Mouse (Mus musculus) myocyte (in vitro differentiated cells): ENCODE results near the gene Plekha7. TPM values are rescaled to one million over a fixed set of nuclear protein-coding genes. Genes with fewer than 3 reads are reported as not detected.
A peak's percentile ranks its signal among the peaks of the same experiment; 100 is the strongest.
"Not testable (repeated sequence)": the region's sequence is repeated elsewhere in the genome, so short reads cannot be mapped to it uniquely, and the experiment has no call there.

ENCODE experiments used
- H3K27me3 ChIP-seq: one replicate; pipeline ENCODE4 v1.6.1; 2011; ENCODE audit not compliant: control insufficient read depth, insufficient read depth, insufficient read length
- H3K36me3 ChIP-seq: one replicate; pipeline ENCODE4 v1.6.1; 2011; ENCODE audit not compliant: control insufficient read depth, insufficient read depth
- H3K4me2 ChIP-seq: one replicate; pipeline ENCODE4 v1.6.1; 2011; ENCODE audit warnings: low read depth, control low read depth
- H3K4me3 ChIP-seq: one replicate; pipeline ENCODE4 v1.5.1; 2011; ENCODE audit warnings: mild to moderate bottlenecking, control low read depth, moderate library complexity
- H3K79me2 ChIP-seq: one replicate; pipeline ENCODE4 v1.6.1; 2011; ENCODE audit not compliant: control insufficient read depth, insufficient read depth
- H3ac ChIP-seq: one replicate; pipeline ENCODE4 v1.6.1; 2011; ENCODE audit not compliant: control insufficient read depth, insufficient read length
- CEBPB ChIP-seq: IDR thresholded peaks from 2 replicates; pipeline ENCODE4 v1.6.1; 2011; ENCODE audit warnings: mild to moderate bottlenecking, moderate library complexity; ENCODE audit not compliant: poor library complexity, insufficient read depth, severe bottlenecking
- E2F4 ChIP-seq: IDR thresholded peaks from one replicate; pipeline ENCODE4 v1.6.1; 2011; ENCODE audit warnings: mild to moderate bottlenecking, control low read depth, moderate library complexity; ENCODE audit not compliant: insufficient read depth
- MAX ChIP-seq: IDR thresholded peaks from one replicate; pipeline ENCODE4 v1.6.1; 2011; ENCODE audit warnings: low read depth, mild to moderate bottlenecking, control low read depth
- MYOD1 ChIP-seq, 3 experiments: IDR thresholded peaks; one replicate each; pipeline ENCODE4 v1.6.1; 2011; ENCODE audit warnings: control low read depth in 2 of 3, low read depth in 2 of 3, mild to moderate bottlenecking in 2 of 3, moderate library complexity in 1 of 3; ENCODE audit not compliant: insufficient read length in 2 of 3, control insufficient read depth in 1 of 3
- MYOG ChIP-seq, 3 experiments: IDR thresholded peaks; one replicate each; pipeline ENCODE4 v1.6.1; 2011; ENCODE audit warnings: control low read depth in 2 of 3, low read depth in 2 of 3, mild to moderate bottlenecking in 2 of 3; ENCODE audit not compliant: insufficient read length in 2 of 3, control insufficient read depth in 1 of 3, insufficient read depth in 1 of 3
- POLR2A ChIP-seq: IDR thresholded peaks from one replicate; pipeline ENCODE4 v1.6.1; 2011; ENCODE audit warnings: low read depth, mild to moderate bottlenecking, control low read depth, moderate library complexity; ENCODE audit not compliant: insufficient read length
- POLR2AphosphoS2 ChIP-seq: IDR thresholded peaks from one replicate; pipeline ENCODE4 v1.6.1; 2011; ENCODE audit warnings: low read depth, control low read depth; ENCODE audit not compliant: insufficient read length
- REST ChIP-seq: IDR thresholded peaks from one replicate; pipeline ENCODE4 v1.6.1; 2011; ENCODE audit warnings: mild to moderate bottlenecking, control low read depth, moderate library complexity; ENCODE audit not compliant: insufficient read depth, insufficient read length
- SRF ChIP-seq: IDR thresholded peaks from one replicate; pipeline ENCODE4 v1.6.1; 2011; ENCODE audit warnings: low read depth; ENCODE audit not compliant: control insufficient read depth, insufficient read length
- TCF12 ChIP-seq: IDR thresholded peaks from one replicate; pipeline ENCODE4 v1.6.1; 2011; ENCODE audit warnings: mild to moderate bottlenecking, control low read depth; ENCODE audit not compliant: poor library complexity, insufficient read depth, severe bottlenecking
- TCF3 ChIP-seq: IDR thresholded peaks from one replicate; pipeline ENCODE4 v1.6.1; 2011; ENCODE audit warnings: low read depth, control low read depth; ENCODE audit not compliant: insufficient read length
- USF1 ChIP-seq: IDR thresholded peaks from one replicate; pipeline ENCODE4 v1.6.1; 2011; ENCODE audit warnings: low read depth, mild to moderate bottlenecking, control low read depth, moderate library complexity
- polyA plus RNA-seq: library from polyadenylated mRNA; unstranded; fragments of >200 nt; fragmentation: generic; extraction: Trizol; gene quantifications from one replicate; pipeline ENCODE4 v1.2.1, GENCODE M21; 2012; ENCODE audit warnings: missing spikeins

Gene Plekha7
- polyA plus RNA-seq, 1 experiment, result 2.6 TPM

DNA sequence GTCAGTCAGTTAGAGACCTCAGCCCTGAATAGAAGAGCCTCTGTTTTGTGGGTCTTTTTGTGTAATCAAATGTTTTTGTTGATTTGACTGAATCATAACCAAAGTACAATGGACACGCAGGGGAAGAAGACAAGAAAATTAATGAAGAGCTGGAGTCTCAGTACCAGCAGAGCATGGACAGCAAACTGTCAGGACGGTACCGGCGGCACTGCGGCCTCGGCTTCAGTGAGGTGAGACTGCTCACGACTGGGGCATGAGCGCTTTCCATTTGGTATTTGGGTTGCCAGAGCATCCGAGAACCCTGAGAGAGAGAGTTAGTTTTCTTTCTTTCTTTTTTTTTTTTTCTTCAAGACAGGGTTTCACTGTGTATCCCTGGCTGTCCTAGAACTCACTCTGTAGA is 205.1 kb downstream of the Plekha7 start:
- Histone ChIP-seq H3K36me3 (peaks cover 21% of the 10 kb centered on the region), H3K27me3 (no peaks in the 10 kb centered on the region), H3K4me2 (no peak overlapping the region), H3K79me2 (peaks cover 6% of the 10 kb centered on the region), H3ac (no peak overlapping the region), H3K4me3 (no peak overlapping the region)
- TF ChIP-seq MAX, result no peak
- no peak for TF ChIP-seq TCF12
- TF ChIP-seq USF1, result no peak
- TF ChIP-seq POLR2AphosphoS2, result no peak

DNA sequence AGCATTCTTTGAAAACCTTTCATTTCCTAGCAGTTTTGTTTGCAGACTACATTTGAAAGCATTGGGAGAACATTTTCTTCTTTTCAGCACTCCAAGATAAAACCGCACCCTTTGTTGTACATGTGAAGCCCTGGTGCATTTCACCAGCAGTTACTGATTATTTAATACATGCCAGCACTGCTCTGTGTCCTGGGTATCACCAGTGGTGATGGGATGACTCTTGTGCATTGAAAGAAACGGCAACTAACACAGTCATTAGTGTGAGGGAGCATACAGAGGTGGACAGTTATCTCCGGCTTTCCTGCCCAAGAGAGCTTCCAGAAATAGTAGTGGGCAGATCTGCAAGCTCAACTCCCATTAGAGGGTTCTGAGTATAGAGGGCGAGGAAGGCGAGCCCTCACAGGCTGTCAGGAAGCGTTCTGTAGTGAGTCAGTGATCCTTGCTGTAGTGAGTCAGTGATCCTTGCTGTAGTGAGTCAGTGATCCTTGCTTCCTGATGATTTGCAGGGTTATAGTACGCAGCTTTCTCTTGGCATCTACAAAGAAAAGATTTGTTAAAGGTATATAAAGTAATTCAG is 208.1 kb downstream of the Plekha7 start:
- TF ChIP-seq TCF12 (no peak), POLR2AphosphoS2 (no peak)
- Histone ChIP-seq H3K79me2 (peaks cover 34% of the 10 kb centered on the region), H3ac (no peak overlapping the region), H3K4me2 (no peak overlapping the region), H3K27me3 (no peaks in the 10 kb centered on the region), H3K4me3 (no peak overlapping the region), H3K36me3 (peaks cover 21% of the 10 kb centered on the region)

DNA sequence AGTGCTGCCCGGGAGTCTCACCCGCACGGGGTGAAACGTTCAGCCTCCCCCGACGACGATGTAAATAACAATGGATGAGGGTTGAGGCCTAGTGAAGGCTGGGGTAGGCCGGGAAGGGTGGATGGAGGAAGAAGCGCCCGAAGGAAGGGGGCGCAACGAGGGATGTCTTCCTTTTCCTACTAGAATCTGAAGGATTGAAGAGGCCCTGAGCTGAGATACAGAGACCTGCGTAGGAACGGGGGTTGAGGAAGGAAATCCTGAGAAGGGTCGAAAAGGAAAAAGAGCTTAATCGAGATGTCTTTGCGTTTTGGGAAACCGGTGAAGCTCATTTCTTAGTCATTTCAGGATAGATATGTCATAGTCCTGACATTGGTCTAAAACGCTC is 214.7 kb downstream of the Plekha7 start:
- Histone ChIP-seq H3ac (peak overlapping the region; percentile 91), H3K36me3 (no peaks in the 10 kb centered on the region), H3K79me2 (peaks cover 47% of the 10 kb centered on the region), H3K27me3 (peaks cover 7% of the 10 kb centered on the region), H3K4me3 (peak overlapping the region; percentile 66), H3K4me2 (peak overlapping the region; percentile 81)
- no peak for TF ChIP-seq REST
- TF ChIP-seq TCF3, result no peak
- TF ChIP-seq E2F4, result no peak
- TF ChIP-seq CEBPB, result no peak
- no peak for TF ChIP-seq MYOG (IDR thresholded peaks at IDR 0.05; ENCODE audit: control insufficient read depth in 1 of 3, insufficient read depth in 1 of 3, insufficient read length in 2 of 3, low read depth in 2 of 3)
- no peak for TF ChIP-seq POLR2AphosphoS2
- no peak for TF ChIP-seq MAX
- no peak for TF ChIP-seq TCF12
- TF ChIP-seq MYOD1 (IDR thresholded peaks at IDR 0.05; ENCODE audit: control insufficient read depth in 1 of 3, insufficient read length in 2 of 3, low read depth in 2 of 3), result no peak
- no peak for TF ChIP-seq SRF
- TF ChIP-seq POLR2A, result no peak
- no peak for TF ChIP-seq USF1

DNA sequence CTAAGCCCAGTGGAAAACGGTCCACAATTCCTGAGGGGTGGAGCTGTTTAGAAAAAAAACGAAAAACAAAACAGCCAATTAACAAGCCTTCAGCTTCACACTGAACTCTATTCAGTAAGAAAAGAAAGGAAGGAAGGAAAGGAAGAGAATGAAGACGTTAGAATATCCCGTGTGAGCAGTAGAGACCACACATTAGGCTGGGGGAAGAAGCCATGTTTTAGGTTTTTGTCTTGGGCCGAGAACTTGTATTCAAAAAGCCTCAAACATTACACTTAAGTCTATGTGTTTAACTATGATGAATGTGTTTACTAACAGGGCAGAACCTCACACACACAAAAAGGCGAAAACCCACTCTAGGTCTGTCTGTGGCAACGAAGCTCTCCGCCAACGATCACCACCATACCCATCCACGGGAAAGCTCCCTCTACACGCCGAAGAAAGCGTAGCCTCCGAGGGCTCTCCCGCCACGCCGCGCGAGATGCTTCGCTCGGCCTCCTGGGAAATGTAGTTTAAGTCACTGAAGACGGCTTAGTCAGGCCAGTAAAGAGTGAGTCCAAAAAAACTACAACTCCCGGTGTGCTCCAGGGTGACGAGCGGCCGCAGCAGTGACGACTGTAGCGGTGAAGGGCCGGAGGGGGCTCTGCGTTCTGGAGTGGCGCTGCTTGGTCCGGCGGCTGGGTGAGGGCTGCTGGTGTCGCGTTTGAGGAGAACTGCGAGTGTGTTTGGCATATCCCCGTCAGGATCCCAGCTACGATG is 215.3 kb downstream of the Plekha7 start:
- Histone ChIP-seq H3ac (peak overlapping the region; percentile 91), H3K36me3 (no peaks in the 10 kb centered on the region), H3K4me3 (peak overlapping the region; percentile 66), H3K79me2 (peaks cover 43% of the 10 kb centered on the region), H3K4me2 (peak overlapping the region; percentile 70), H3K27me3 (peaks cover 9% of the 10 kb centered on the region)
- TF ChIP-seq POLR2AphosphoS2 (peak; percentile 87), POLR2A (peak; percentile 85), CEBPB (no peak), TCF12 (no peak), E2F4 (peak; percentile 22), MYOD1 (IDR thresholded peaks at IDR 0.05; ENCODE audit: control insufficient read depth in 1 of 3, insufficient read length in 2 of 3, low read depth in 2 of 3) (no peak)

DNA sequence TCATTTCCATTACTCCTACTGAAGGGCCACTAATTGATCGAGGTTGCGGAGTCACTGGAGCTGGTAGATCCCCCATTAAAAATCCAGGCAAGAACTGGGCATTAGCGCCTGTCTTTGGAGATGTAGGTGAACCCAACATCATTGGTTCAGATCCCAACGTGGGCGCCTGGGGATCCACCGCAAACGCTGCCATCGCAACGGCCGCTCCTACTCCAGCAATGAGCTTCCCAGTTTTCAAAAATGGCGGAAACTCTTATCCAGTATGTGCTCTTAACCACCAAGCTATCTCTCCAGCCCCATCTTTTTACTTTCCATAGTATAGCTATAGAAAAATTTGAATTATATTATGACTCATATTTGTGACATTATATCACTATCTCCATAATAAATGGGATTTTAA is 223.8 kb downstream of the Plekha7 start, which contains the start of gene Gm4353:
Gene Gm4353 (minus strand): TSS at position 270 of the 400 bp plus-strand sequence.
- not testable (repeated sequence) for H3K27me3 ChIP-seq, H3K4me3 ChIP-seq, H3K4me2 ChIP-seq

More for the DNA sequence above, 223.8 kb downstream of the Plekha7 start, which contains the start of gene Gm4353:
- not testable (repeated sequence) for H3K79me2 ChIP-seq, H3ac ChIP-seq, H3K36me3 ChIP-seq

Other genes starting within 250 kb of the Plekha7 start
- gene Gm4353, start 223.7 kb downstream of the Plekha7 start, polyA plus RNA-seq, result 9.3 TPM
- 1,874 TPM for gene Rps13, start 25.8 kb upstream of the Plekha7 start, polyA plus RNA-seq
- 2.0 TPM for gene Pik3c2a, start 135.1 kb upstream of the Plekha7 start, polyA plus RNA-seq
- gene Nucb2, start 196.0 kb upstream of the Plekha7 start, polyA plus RNA-seq, result 4.5 TPM